Mouse (Mus musculus) MEL (cell line): ENCODE data around the gene Ccnt2. TPM values are rescaled to one million over a fixed set of nuclear protein-coding genes. Genes with fewer than 3 reads are reported as not detected.

Experiments used
- DNase-seq: peaks from one replicate; pipeline ENCODE4 v3.0.0; 2011; ENCODE audit warnings: low read depth, low spot score
- H3K27ac ChIP-seq: 2 replicates; pipeline ENCODE4 v1.5.1; 2012; ENCODE audit warnings: low read depth, mild to moderate bottlenecking, control low read depth, low read length, moderate library complexity; ENCODE audit not compliant: control insufficient read depth
- H3K27me3 ChIP-seq, 2 experiments: fragments of 150-350 bp in 1 of 2; sonication (generic) in 1 of 2; 2 replicates each; pipeline ENCODE4 v1.6.1; 2012; ENCODE audit warnings: low read length in 2 of 2, mild to moderate bottlenecking in 2 of 2, improper control_type of control experiment in 1 of 2, moderate library complexity in 1 of 2; ENCODE audit not compliant: insufficient read depth in 2 of 2, control insufficient read depth in 1 of 2
- H3K36me3 ChIP-seq, 2 experiments: 2 replicates each; pipeline ENCODE4 v1.6.1; 2012 to 2014; ENCODE audit warnings: low read length in 2 of 2, improper control_type of control experiment in 1 of 2, inconsistent platforms in 1 of 2, mild to moderate bottlenecking in 1 of 2; ENCODE audit not compliant: insufficient read depth in 2 of 2, control insufficient read depth in 1 of 2
- H3K4me1 ChIP-seq, 2 experiments: fragments of 150-350 bp in 1 of 2; sonication (generic) in 1 of 2; 2 replicates each; pipeline ENCODE4 v1.6.1; 2012; ENCODE audit warnings: low read length in 2 of 2, improper control_type of control experiment in 1 of 2, mild to moderate bottlenecking in 1 of 2; ENCODE audit not compliant: insufficient read depth in 2 of 2, control insufficient read depth in 1 of 2
- H3K4me3 ChIP-seq, 2 experiments: fragments of 150-350 bp in 1 of 2; sonication (generic) in 1 of 2; 2 replicates each; pipeline ENCODE4 v1.5.1; 2012; ENCODE audit warnings: low read depth in 2 of 2, low read length in 2 of 2, mild to moderate bottlenecking in 2 of 2, moderate library complexity in 2 of 2, control low read depth in 1 of 2, improper control_type of control experiment in 1 of 2; ENCODE audit not compliant: control insufficient read depth in 1 of 2, insufficient read depth in 1 of 2
- H3K79me2 ChIP-seq: 2 replicates; pipeline ENCODE4 v1.6.1; 2012; ENCODE audit warnings: mild to moderate bottlenecking, low read length, moderate library complexity; ENCODE audit not compliant: control insufficient read depth, poor library complexity, insufficient read depth
- H3K9ac ChIP-seq: 2 replicates; pipeline ENCODE4 v1.6.1; 2012; ENCODE audit warnings: low read depth, mild to moderate bottlenecking, control low read depth, low read length, moderate library complexity; ENCODE audit not compliant: control insufficient read depth, poor library complexity, severe bottlenecking
- H3K9me3 ChIP-seq: fragments of 150-350 bp; sonication (generic); replicated peaks from 2 replicates; pipeline ENCODE4 v1.6.1; 2012; ENCODE audit warnings: mild to moderate bottlenecking, low read length, improper control_type of control experiment, moderate library complexity; ENCODE audit not compliant: insufficient read depth
- CHD1 ChIP-seq: IDR thresholded peaks from 2 replicates; pipeline ENCODE4 v1.6.1; 2012; ENCODE audit warnings: low read depth, mild to moderate bottlenecking, inconsistent platforms, low read length, improper control_type of control experiment
- ELF1 ChIP-seq: IDR thresholded peaks from 2 replicates; pipeline ENCODE4 v1.6.1; 2014; ENCODE audit warnings: low read depth, mild to moderate bottlenecking, inconsistent platforms, low read length, improper control_type of control experiment, moderate library complexity
- ETS1 ChIP-seq: IDR thresholded peaks from 2 replicates; pipeline ENCODE4 v1.6.1; 2012; ENCODE audit warnings: low read depth, mild to moderate bottlenecking, inconsistent platforms, low read length, improper control_type of control experiment, moderate library complexity
- MAZ ChIP-seq: IDR thresholded peaks from 2 replicates; pipeline ENCODE4 v1.6.1; 2012; ENCODE audit warnings: low read depth, mild to moderate bottlenecking, inconsistent platforms, low read length, improper control_type of control experiment
- MXI1 ChIP-seq: IDR thresholded peaks from 2 replicates; pipeline ENCODE4 v1.6.1; 2011; ENCODE audit warnings: mild to moderate bottlenecking, low read depth, low read length, improper control_type of control experiment
- MYB ChIP-seq: IDR thresholded peaks from 2 replicates; pipeline ENCODE4 v1.6.1; 2011; ENCODE audit warnings: mild to moderate bottlenecking, low read depth, low read length, improper control_type of control experiment
- MYC ChIP-seq: IDR thresholded peaks from 2 replicates; pipeline ENCODE4 v1.6.1; 2011; ENCODE audit warnings: low read depth, mild to moderate bottlenecking, low read length, improper control_type of control experiment, moderate library complexity
- NRF1 ChIP-seq: IDR thresholded peaks from 2 replicates; pipeline ENCODE4 v1.6.1; 2014; ENCODE audit warnings: low read depth, mild to moderate bottlenecking, inconsistent platforms, low read length, improper control_type of control experiment, moderate library complexity; ENCODE audit not compliant: poor library complexity, insufficient read depth, severe bottlenecking
- POLR2AphosphoS2 ChIP-seq: IDR thresholded peaks from 2 replicates; pipeline ENCODE4 v1.6.1; 2011; ENCODE audit warnings: low read length, improper control_type of control experiment
- SIN3A ChIP-seq: IDR thresholded peaks from 2 replicates; pipeline ENCODE4 v1.6.1; 2012; ENCODE audit warnings: low read length, improper control_type of control experiment, inconsistent platforms
- TBP ChIP-seq: IDR thresholded peaks from 2 replicates; pipeline ENCODE4 v1.8.0; 2011; ENCODE audit warnings: low read depth, low read length, improper control_type of control experiment
- USF2 ChIP-seq, 2 experiments: IDR thresholded peaks; 2 replicates each; pipeline ENCODE4 v1.6.1; 2011 to 2012; ENCODE audit warnings: improper control_type of control experiment in 2 of 2, low read length in 2 of 2, borderline replicate concordance in 1 of 2, inconsistent platforms in 1 of 2, low read depth in 1 of 2, mild to moderate bottlenecking in 1 of 2; ENCODE audit not compliant: insufficient read depth in 1 of 2
- ZNF384 ChIP-seq: IDR thresholded peaks from 2 replicates; pipeline ENCODE4 v1.6.1; 2012; ENCODE audit warnings: low read depth, mild to moderate bottlenecking, inconsistent platforms, low read length, improper control_type of control experiment
- polyA plus RNA-seq, 2 experiments: library from polyadenylated mRNA; stranded (reverse) in 1 of 2; unstranded in 1 of 2; fragments of >175 nt in 1 of 2; fragments of >200 nt in 1 of 2; gene quantifications; 2 replicates each; pipeline versions ENCODE4 v1.2.1 to v1.2.4; 2012; ENCODE audit warnings: low replicate concordance in 2 of 2, low read depth in 1 of 2; ENCODE audit not compliant: insufficient read length in 2 of 2, insufficient read depth in 1 of 2, missing spikeins in 1 of 2
- total RNA-seq: library from RNA; depleted of rRNA; stranded (reverse); fragments of 300-350 nt; gene quantifications from 2 replicates; pipeline ENCODE4 v1.2.3, GENCODE M21; 2012

The Ccnt2 gene
- total and polyA plus RNA-seq, 3 experiments = 20.6 to 31.5 (median 26.7) TPM

GRCm38 (mm10) chr1:127774501-127774880 lies 527 bp downstream of the Ccnt2 start:
- H3K4me1 ChIP-seq = peaks cover 3 to 12% of the 10 kb centered on the region in 2 experiments
- H3K27ac ChIP-seq = peak overlapping the region; percentile 88
- no peak for TF ChIP-seq POLR2AphosphoS2
- peak; percentile 75; the same call in 1 of the 2 replicates for TF ChIP-seq CHD1
- TF ChIP-seq USF2 (IDR thresholded peaks at IDR 0.05; ENCODE audit: borderline replicate concordance in 1 of 2, insufficient read depth in 1 of 2, low read depth in 1 of 2, low read length in 2 of 2) = no peak
- 0 out of 2 replicates have a peak, but pooled peaks have one; percentile 19 for TF ChIP-seq MXI1
- peak overlapping the region; percentile 90 to 96 for H3K4me3 ChIP-seq
- H3K9me3 ChIP-seq = no peaks in the 10 kb centered on the region
- H3K79me2 ChIP-seq = peaks cover 58% of the 10 kb centered on the region
- H3K27me3 ChIP-seq = no peaks in the 10 kb centered on the region
- H3K9ac ChIP-seq = peak overlapping the region; percentile 97
- peaks cover 5 to 33% of the 10 kb centered on the region in 2 experiments; a peak in 3 of 4 replicates for H3K36me3 ChIP-seq
- DNase-seq = peak; percentile 63

GRCm38 (mm10) chr1:127775206-127775720 lies 1.3 kb downstream of the Ccnt2 start:
- peak overlapping the region; percentile 41; the same call in 1 of the 2 replicates for H3K27ac ChIP-seq
- peak overlapping the region; percentile 97 for H3K9ac ChIP-seq
- H3K4me3 ChIP-seq = peak overlapping the region; percentile 90 to 96
- no peaks in the 10 kb centered on the region for H3K27me3 ChIP-seq
- peaks cover 66% of the 10 kb centered on the region for H3K79me2 ChIP-seq
- H3K9me3 ChIP-seq = no peaks in the 10 kb centered on the region
- TF ChIP-seq TBP (peak; percentile 37; the same call in 1 of the 2 replicates), MAZ (no peak), SIN3A (0 out of 2 replicates have a peak, but pooled peaks have one; percentile 26), MXI1 (0 out of 2 replicates have a peak, but pooled peaks have one; percentile 6), USF2 (IDR thresholded peaks at IDR 0.05; ENCODE audit: borderline replicate concordance in 1 of 2, insufficient read depth in 1 of 2, low read depth in 1 of 2, low read length in 2 of 2) (no peak), ELF1 (no peak), ZNF384 (no peak), POLR2AphosphoS2 (no peak), MYC (0 out of 2 replicates have a peak, but pooled peaks have one; percentile 18), MYB (no peak), ETS1 (no peak), NRF1 (no peak)
- H3K36me3 ChIP-seq = peaks cover 5 to 40% of the 10 kb centered on the region in 2 experiments; a peak in 3 of 4 replicates
- DNase-seq = peak; percentile 60
- H3K4me1 ChIP-seq = peaks cover 3 to 17% of the 10 kb centered on the region in 2 experiments
